8 mouse cellular contexts compared by ENCODE assay signal in genomic region chr5:72086518-72086917, GRCm38 (mm10).
DNase-seq lines count a peak whose midpoint lies in the region; ATAC-seq and TF ChIP-seq lines count a peak whose summit lies in the region.
"Had no signal": no experiment of that assay in that cellular context is flagged by ENCODE, and none has a peak within 500 bp of the region (broad histone marks: within the 10 kb centered on the region; RNA-seq: fewer than 3 reads in every experiment).

No protein-coding gene starts in this region.

- peak; percentile 38; the same call in 1 of the 2 replicates for TF ChIP-seq CTCF in layer of hippocampus, adult 2 months (conservative IDR thresholded peaks at IDR 0.05)

- 79% methylated on average over 1 of the region's 1 CpGs for WGBS in forebrain, embryonic 15.5 days

- no peaks in the 10 kb centered on the region for H3K9me3 ChIP-seq in forebrain, embryonic 15.5 days

- DNase-seq in layer of hippocampus, adult 2 months (ENCODE audit: low spot score in 2 of 2), result no peak
- DNase-seq in layer of hippocampus, adult 9-11 months, result no peak
- DNase-seq in adrenal gland, postnatal 14 days, result peak; percentile 7
- no peak for DNase-seq in cerebellum, postnatal 4 days (ENCODE audit: low spot score in 2 of 2)
- no peak for DNase-seq in gastrocnemius, adult 18-20 months (ENCODE audit: low spot score)

- H3K4me1 ChIP-seq in forebrain, embryonic 15.5 days, result no peaks in the 10 kb centered on the region

- H3K27ac ChIP-seq in layer of hippocampus, adult 2 months, result no peak overlapping the region
- H3K27ac ChIP-seq in forebrain, embryonic 15.5 days (replicated peaks), result no peak overlapping the region

- no peak overlapping the region for H3K4me2 ChIP-seq in forebrain, embryonic 15.5 days (replicated peaks)

- ATAC-seq in forebrain, embryonic 15.5 days (replicated peaks), result peak; percentile 38; the same call in 1 of the 2 replicates
- ATAC-seq in megakaryocyte progenitor cell, adult 5-6 weeks (replicated peaks; ENCODE audit: poor library complexity), result peak; percentile 72
- ATAC-seq: Patski had no signal

- H3K4me3 ChIP-seq in layer of hippocampus, adult 2 months, result no peak overlapping the region
- no peak overlapping the region for H3K4me3 ChIP-seq in forebrain, embryonic 15.5 days

- H3K36me3 ChIP-seq in forebrain, embryonic 15.5 days, result no peaks in the 10 kb centered on the region

- H3K27me3 ChIP-seq in forebrain, embryonic 15.5 days, result no peaks in the 10 kb centered on the region

- no peak overlapping the region for H3K9ac ChIP-seq in forebrain, embryonic 15.5 days (replicated peaks)
